Mouse (Mus musculus): ENCODE data around the gene Kmt2a.

DNA sequence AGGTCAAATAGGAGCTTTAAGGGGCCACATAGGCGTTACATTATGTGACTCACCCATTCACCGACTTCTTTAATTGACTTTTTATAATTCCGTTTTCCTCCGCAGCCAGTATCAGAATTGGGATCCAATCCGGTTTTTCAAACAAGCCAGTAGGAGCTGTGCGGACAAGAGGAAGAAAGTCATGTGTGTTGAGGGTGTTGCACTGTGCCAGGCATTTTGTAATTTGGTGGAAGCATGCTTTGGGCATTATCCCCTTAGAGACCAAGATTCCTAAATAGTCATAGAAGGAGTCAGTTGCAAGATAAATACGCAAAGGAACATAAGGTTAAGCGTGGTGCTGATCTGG lies 40.0 kb upstream of the Kmt2a start:
- TF ChIP-seq TCF12 (IDR thresholded peaks at IDR 0.05; ENCODE audit: insufficient read depth, poor library complexity, severe bottlenecking) (no peak), POLR2A (IDR thresholded peaks at IDR 0.05; ENCODE audit: insufficient read length, low read depth) (no peak), E2F4 (IDR thresholded peaks at IDR 0.05; ENCODE audit: insufficient read depth) (no peak), SRF (IDR thresholded peaks at IDR 0.05; ENCODE audit: control insufficient read depth, insufficient read length, low read depth) (no peak), MYOD1 (IDR thresholded peaks at IDR 0.05; ENCODE audit: control insufficient read depth in 1 of 3, insufficient read length in 2 of 3, low read depth in 2 of 3) (no peak), MYOG (IDR thresholded peaks at IDR 0.05; ENCODE audit: control insufficient read depth in 1 of 3, insufficient read depth in 1 of 3, insufficient read length in 2 of 3, low read depth in 2 of 3) (no peak), MAX (IDR thresholded peaks at IDR 0.05; ENCODE audit: low read depth) (peak; percentile 50), POLR2AphosphoS2 (IDR thresholded peaks at IDR 0.05; ENCODE audit: insufficient read length, low read depth) (no peak), REST (IDR thresholded peaks at IDR 0.05; ENCODE audit: insufficient read depth, insufficient read length) (no peak), TCF3 (IDR thresholded peaks at IDR 0.05; ENCODE audit: insufficient read length, low read depth) (no peak), USF1 (IDR thresholded peaks at IDR 0.05; ENCODE audit: low read depth) (peak; percentile 67), CEBPB (IDR thresholded peaks at IDR 0.05; ENCODE audit: insufficient read depth, poor library complexity, severe bottlenecking) (no peak)
